Mouse (Mus musculus): ENCODE data around the gene Gh.

GRCm38 (mm10) chr11:106255685-106256451 is 45.8 kb downstream of the Gh start, which contains the start of the genes Ftsj3 and Psmc5:
- TF ChIP-seq CTCF (IDR thresholded peaks at IDR 0.05; ENCODE audit: insufficient read depth, low read depth, low read length) (no peak), POLR2A (IDR thresholded peaks at IDR 0.05; ENCODE audit: insufficient read depth, low read depth, low read length) (peak; percentile 87)
